Mouse (Mus musculus) R1 (cell line): Measurements from ENCODE around the gene Prdx6.
"Not testable (repeated sequence)": the region's sequence is repeated elsewhere in the genome, so short reads cannot be mapped to it uniquely, and the experiment has no call there.

Experiments
- DNase-seq: peaks from one replicate; pipeline ENCODE4 v3.0.0-alpha.2; 2018; ENCODE audit warnings: low read depth, low spot score

Gene Prdx6

DNA sequence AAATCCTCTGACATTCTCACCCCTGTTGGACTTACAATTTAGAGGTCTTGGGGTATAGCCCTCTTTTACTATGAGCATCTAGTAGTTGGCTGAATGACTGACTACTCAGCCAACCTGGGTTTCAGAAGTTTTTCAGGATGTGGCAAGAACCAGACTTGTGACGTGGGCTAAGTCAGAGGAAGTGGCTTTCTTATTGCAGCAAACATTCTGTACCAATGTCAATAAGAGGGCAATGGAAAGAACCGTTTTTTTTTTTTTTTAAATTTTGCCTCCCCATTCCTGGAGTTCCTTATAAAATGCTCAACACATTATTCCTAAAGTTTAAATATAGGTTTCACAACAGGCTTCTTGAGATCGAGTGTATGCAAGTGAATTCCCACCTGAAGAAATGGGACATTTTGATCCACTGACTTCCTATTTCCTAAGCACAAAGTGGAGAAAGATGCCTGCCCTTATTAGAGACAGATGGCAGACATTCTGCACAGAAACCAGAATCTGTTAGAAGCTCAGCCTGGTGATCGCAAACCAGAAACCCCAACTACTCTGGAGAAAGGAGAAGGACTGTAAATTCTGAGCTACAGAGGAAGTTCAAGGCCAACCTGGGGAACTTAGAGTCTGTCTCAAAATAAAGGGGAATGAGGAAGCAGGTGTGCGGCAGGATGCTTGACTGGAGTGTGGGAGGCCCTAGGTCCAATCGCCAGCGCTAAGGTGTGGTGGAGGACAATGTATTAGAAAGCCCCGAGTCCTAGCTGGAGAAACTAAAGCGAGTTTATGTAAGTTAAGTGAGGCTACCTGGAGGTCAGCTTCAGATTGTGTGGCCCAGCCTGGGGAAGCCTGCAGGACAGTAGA, 622 bp upstream of the Prdx6 start:
- no peak for DNase-seq

DNA sequence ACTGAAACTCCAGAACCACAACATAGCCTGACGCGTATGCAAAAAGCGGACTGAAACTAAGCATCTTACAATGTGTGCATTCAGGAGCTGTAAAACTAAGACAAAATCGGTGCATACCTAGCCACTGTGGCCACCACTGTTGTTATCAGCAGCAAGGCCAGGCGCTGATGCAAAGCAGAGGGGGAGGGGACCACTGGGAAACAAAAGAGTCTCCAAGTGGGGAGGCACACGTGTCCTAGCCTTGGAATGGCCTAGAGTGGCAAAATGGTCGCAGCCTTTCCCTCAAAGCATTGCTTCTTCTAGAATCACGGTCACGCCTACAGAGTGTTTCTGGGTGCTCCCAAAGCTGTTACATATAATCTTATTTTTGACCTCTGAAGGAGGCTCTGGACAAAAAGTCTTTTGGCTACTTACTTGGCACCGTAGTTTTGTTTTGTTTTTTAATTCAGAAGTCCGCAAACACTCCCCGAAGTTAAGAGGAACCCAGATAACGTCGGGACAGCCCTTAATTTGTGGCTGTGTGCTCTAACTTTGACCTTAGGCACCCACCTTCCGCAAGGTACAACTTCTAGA, 902 bp downstream of the Prdx6 start:
- peak; percentile 88 for DNase-seq

DNA sequence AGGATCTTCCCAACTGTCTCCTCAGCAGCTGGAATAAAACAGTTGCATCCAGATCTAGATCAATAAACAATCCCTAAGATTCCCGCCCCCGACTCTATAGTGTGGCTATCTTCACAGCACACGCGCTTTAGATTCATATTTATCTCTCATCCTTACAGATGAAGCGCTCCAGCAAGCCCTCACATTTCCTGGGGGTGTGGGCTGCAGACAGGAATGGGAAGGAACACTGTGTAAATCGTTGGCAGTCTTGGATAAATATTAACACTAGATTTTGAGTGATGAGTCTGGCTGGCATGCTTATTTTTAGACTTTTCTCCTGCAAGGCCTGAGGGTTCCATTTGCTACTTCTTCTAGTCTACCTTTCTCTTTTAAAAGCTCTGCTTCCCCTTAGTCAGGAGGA, 1.6 kb downstream of the Prdx6 start:
- no peak for DNase-seq

DNA sequence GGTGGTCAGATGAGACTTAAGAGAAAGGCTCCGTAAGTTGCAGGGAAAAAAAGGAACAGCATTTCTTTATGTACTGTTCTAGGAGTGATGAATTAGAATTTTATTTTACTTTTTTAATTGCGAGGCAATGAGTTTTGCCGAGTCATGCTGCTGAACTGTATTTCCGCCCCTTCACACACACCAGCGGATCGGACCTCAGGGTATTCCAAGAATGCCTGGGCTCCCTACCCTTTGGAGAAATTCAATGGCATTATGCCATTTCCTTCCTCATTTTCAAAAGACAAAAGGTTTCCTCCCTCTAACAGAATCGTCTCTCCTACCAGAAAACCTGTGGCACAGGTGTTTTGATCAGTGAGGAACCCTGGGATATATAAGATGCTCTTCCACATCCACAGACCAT, 2.3 kb downstream of the Prdx6 start:
- peak; percentile 87 for DNase-seq

DNA sequence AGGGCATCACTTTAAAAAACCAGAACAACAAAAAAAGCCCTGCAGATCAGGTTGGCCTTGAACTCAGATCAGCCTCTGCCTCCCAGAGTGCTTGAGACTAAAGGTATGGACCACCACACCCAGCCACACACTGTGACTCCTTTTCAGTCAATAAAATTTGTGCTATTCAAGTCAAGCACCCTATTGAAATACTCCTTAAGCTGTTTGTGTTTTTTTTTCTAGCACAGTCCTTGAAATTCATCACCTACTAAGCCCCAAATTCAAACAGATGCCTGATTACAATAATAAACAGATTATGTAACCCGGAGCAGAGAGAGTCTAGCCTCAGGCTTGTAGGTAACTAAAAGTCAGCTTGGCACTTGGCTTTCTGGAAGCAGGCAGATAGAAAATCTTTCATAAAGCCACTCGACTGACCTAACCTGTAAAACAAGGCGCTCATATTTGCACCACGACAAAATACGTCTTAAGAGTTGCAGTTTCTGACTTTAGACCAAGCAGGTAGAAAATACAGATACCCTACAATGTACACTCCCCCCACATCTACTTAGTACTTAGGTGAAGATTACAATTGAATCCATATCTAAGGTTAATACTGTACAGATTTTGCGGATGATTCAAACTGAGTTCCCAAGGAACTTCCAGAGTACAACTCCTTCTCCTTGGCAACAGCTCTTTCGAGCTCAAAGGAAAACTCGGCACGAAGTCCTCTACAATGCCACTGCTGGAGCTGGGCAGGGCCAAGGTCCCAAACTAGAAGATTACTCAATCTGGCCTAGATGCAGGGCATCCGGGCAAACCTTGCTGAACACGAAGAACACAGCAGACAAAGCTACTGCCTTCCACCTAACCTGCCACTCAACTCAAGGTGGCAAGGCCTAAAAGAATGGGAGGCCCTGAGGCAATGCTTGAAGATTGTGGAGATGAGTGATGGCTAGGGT, 3.1 kb downstream of the Prdx6 start:
- peak; percentile 91 for DNase-seq

DNA sequence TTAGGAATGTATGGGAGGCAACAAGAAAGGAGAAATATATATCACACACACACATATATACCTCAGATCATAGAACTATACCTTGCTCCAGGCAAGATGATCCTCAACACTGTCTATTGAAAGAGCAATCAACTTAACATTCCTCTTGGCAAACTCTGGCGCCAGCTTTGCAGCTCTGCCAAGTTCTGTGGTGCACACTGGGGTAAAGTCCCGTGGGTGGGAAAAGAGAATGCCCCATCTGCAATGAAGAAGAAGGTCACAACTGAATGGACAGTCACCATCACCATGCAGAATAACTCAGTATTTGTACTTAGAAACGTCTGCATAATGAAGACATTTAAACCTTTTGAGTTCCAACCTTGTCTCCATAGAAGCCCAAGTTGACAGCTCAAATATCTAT, 3.8 kb downstream of the Prdx6 start:
- DNase-seq, result no peak

DNA sequence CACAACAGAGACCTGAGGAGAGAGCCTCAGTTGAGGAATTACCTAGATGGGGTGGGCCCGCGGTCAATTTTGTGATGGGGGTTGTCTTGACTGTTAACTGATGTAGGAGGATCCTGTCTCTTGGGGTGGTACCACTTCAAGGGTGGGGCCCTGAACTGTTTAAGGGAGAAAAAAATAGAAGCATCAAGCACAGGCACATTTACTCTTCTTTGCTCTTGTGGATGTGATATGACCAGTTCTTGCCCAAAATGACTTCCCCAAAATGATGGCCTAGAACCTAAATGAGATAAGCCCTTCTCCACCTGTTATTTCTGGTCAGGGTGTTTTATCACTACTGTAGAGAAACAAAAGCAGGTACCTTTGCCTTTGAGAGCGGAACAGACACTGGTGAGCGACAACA, 13.3 kb downstream of the Prdx6 start:
- no peak for DNase-seq

DNA sequence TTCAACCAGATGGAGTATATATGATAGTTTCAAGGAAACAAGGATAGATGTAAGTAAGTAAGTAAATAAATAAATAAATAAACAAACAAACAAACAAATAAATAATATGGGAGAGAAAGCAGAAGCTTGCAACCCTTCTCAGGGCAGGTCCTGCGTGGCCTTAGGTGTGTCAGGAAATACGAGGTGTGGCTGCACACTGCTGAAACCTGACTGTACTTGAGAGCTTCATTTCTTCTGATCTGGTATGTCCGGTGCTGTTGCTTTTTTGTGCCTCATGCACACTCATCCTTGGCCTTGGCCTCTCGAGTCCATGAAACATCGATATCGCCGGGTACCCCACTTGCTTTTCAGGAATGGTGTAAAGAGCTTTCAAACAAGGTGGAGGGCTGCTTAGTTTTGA, 13.7 kb downstream of the Prdx6 start:
- peak; percentile 60 for DNase-seq

DNA sequence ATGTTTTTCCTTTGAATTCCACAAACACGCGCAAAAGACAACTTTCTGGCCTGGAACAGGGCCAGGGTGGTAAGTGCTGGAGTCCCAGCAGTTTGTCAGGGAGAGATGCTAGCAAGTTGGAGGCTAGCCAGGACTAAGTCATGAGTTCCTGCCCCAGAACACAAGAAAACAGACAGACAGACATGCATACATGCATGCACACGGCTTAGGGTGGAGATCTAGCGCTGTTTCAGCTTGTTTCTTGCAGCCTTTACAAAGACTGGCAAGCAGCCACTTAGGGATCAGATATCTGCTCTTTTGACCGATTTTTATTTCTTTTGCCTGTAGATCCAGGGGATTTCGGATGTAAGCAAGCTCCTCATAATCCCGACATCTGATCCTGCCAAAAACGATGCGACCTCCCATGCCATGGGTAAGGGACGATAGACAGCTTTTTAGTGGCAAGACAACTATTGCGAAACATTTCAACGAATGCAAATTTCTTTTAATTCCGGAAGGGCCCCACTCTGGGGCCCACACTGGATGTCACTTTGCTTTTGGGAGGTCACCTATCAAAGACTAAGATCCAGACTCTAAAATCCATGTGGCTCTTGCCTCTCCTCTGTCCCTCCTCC, 17.7 kb downstream of the Prdx6 start:
- no peak for DNase-seq

DNA sequence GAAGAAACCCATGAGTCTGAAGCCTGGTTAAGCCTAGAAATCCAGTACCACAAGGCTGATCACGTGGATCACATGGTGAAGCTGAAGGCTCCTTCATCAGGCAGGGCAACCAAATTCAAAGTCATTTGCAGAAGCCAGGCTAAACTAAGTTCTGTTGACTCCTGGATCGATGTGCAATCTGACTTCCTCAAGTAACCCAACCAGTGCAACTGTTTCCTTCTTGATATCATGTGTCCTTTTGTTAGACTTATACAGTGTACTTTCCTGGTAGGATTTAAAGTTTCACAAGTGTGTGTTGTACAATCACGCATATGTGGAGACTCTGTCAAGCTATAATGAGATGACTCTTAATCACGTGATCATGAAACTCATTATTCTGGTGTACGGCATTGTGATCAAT, 18.8 kb downstream of the Prdx6 start:
- DNase-seq, result no peak

DNA sequence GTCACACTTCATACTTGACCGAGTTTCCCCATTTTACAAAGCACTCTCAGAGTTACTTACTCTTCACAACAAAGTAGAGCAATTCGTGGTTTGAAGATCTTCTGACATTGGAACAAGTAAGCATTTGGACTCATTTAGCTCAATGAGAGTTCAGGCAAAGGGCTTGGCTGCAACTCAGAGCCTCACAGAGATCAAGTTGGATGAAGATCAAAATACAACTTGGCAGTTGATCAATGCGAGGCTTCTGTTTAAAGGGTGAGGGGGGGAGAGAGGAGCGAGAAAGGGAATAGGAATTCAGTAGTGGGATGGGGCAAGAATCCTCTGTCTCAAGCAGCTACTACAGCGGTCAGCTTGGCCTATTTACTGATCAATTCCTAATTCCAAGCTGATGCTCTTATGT, 26.2 kb downstream of the Prdx6 start:
- no peak for DNase-seq

DNA sequence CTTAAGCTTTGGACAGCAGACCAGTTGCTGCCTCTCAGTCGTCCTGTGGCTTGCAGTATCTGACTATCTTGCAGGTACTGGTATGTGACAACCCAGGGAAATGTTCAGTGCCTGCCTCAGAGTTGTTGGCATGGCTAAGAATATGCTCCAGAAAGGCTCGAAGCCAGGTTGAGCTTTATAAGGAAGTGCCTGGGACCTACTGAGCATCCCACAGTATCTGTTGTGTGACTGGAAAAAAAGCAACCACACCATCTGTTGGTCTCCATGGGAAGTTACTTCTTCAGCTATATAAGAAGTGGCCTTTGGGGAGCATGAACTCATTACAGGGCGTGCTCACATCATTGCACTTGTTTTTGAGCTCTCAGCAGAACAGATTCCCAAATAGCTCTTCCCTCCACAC, 31.2 kb downstream of the Prdx6 start:
- DNase-seq, result no peak

DNA sequence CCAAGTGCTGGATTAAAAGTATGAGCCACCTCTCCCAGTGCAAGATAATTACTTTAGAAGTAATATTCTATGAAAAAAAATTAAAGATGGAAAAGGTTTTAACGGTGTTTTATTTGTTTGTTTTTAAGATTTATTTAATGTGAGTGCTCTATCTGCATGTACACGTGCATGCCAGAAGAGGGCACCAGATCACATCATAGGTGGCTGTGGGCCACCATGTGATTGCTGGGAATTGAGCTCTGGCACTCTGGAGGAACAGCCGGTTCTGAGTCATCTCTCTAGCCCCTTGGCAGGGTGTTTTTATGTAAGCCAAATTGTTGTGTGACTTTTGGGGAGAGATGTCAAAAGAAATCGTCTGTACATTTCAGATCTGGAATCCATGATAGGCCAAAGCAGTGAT, 36.6 kb downstream of the Prdx6 start:
- peak; percentile 79 for DNase-seq

DNA sequence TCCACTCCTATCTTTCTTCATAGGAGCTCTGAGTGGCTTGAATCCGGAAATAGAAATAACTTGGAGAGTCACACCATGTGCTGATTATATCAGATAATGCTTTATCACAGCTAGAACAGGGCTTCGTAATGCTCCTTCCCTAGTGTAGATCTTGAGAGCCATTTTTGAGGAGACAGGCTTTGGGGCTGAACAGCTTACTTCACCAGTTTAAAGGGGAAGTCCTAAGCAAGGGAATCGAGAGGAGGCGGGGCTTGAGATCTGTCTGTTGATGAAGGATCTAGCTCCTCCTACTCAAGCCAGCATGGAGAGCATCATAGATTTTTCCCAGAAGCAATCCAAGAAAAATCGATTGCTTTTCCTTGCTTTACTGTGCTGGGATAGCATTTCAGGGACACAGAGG, 51.2 kb downstream of the Prdx6 start:
- DNase-seq, result no peak

DNA sequence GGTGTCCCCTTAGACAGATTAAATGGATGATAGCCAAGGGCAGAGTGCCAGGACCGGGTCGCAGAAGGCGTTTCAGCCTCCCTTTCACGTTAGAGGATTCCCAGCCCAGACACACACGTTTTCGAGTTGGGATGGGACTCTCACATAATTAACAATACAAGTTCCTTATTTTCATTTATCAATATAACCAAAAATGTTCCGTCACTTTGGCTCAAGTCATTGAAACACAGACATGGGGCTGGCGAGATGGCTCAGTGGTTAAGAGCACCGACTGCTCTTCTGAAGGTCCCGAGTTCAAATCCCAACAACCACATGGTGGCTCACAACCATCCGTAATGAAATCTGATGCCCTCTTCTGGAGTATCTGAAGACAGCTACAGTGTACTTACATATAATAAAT, 54.7 kb downstream of the Prdx6 start:
- not testable (repeated sequence) for DNase-seq

DNA sequence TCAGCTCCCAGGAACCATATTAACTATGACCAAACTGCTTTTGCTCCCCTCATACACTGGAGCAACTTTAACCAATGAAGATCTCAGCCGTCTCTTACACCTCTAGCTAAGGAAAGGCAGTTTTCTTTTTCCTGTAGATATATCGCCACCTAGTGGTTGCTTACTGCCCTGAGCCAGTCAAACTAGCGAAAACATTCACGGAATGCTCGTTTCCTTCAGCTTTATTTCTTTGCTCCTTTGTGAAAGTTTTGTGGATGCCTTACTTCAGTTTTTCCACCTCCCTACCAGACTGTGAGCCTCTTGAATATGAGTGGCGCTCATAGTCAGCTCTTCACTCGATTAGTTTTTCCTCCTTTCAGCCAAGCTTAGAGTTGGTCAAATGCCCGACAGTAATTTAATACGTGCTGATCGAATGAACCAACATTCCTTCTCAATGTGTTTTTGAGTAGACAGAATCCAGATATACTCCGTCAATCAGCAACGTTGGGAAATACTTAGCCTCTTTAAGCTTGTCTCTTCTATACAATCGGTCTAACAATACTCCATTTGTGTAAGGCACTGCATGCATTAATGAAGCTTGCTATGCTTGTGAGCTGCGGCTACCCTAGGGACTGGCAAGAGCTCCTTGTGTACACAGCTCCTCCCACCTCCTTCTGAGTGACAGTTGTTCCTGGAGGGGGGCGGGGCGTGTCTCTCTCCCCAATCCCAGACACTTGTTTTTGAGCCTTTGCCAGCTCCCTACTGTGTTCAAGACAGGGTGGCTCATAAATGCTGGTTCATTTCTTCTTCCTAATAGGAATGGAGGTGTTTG, 55.3 kb downstream of the Prdx6 start:
- DNase-seq, result peak; percentile 93

DNA sequence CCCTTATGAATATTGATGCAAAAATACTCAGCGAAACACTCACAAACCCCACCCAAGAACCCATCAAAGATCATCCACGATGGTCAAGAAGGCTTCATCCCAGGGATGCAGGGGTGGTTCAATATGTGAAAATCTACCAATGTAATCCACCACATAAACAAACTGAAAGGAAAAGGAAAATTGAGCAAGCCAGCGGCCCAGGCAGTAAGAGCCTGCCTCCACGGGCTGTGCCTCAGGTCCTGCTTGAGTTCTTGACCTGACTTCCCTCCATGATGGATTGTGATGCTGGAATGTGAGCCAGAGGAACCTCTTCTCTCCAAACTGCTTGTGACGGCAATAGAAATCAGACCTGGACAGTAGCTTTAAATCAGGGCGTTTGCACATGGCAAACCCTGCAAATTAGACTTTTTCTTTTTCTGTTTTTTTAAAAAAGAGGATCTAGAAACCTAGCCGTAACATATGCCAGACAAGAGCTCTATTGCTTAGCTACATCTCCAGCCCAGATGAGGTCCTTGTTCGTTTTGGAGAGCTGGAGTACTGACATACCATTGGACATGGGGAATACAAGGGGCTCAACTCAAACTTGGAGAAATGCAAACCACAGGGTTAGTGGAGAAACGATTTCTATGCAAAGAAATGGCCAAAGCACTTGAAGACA, 60.6 kb downstream of the Prdx6 start:
- DNase-seq, result no peak
